Mouse (Mus musculus): ENCODE results near the gene Ccnb1. TPM values are rescaled to one million over a fixed set of nuclear protein-coding genes. Genes with fewer than 3 reads are reported as not detected.
"Not testable (repeated sequence)": the region's sequence is repeated elsewhere in the genome, so short reads cannot be mapped to it uniquely, and the experiment has no call there.

Ccnb1 gene
- polyA plus RNA-seq, 1 experiment, result 1.6 TPM

DNA sequence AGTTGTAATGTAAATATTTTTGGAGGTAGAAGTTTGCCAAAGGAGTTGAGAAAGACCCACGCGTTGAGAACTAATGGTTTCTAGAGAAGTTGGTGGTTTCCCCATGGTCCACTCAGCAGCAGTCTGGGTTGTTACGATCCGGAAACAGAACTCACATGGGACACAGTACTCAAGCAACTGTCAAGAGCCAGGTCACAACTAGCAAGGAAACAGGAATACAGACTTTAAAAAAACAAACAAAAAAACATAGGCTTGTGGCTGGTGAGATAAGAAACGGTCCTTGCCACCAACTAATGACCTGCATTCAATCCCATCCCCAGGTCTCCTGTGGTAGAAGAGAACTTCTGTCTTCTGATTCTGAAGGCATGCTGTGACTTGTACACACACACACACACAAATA is 35.6 kb downstream of the Ccnb1 start:
- Histone ChIP-seq H3K4me3 (replicated peaks) (no peak overlapping the region), H3K4me1 (ENCODE audit: control insufficient read depth) (peaks cover 76% of the 10 kb centered on the region), H3K9me3 (ENCODE audit: control insufficient read depth, low read length) (no peaks in the 10 kb centered on the region), H3K36me3 (ENCODE audit: control insufficient read depth) (no peaks in the 10 kb centered on the region), H3K27me3 (ENCODE audit: control insufficient read depth) (no peaks in the 10 kb centered on the region)
- TF ChIP-seq GATA1 (IDR thresholded peaks at IDR 0.05; ENCODE audit: low read length) (no peak), TAL1 (IDR thresholded peaks at IDR 0.05; ENCODE audit: low read length) (no peak)

DNA sequence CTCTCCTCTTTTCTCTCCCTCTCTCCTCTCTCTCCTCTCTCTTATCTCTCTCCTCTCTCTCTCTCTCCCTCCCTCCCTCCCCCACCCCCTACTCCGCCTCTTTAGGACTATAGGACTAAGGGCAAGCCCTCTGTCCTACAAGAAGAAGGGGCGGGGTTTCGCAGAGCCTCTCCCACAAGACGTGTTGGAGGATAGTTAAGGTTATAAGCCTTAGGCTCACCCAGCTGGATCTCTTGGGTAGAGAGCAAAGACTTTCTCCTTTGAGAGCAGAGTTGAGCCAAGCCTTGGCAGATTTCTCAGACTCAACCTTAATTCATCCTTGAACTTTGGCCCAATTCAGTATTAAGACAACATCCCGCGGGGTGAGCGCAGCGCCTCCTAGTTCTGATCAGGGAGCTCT is 37.7 kb downstream of the Ccnb1 start:
- peaks cover 84% of the 10 kb centered on the region for H3K4me1 ChIP-seq (ENCODE audit: control insufficient read depth)
- TF ChIP-seq GATA1 (IDR thresholded peaks at IDR 0.05; ENCODE audit: low read length) (no peak), TAL1 (IDR thresholded peaks at IDR 0.05; ENCODE audit: low read length) (no peak)
- H3K4me3 ChIP-seq (replicated peaks), result no peak overlapping the region
- no peaks in the 10 kb centered on the region for H3K27me3 ChIP-seq (ENCODE audit: control insufficient read depth)
- H3K9me3 ChIP-seq (ENCODE audit: control insufficient read depth, low read length), result no peaks in the 10 kb centered on the region
- no peaks in the 10 kb centered on the region for H3K36me3 ChIP-seq (ENCODE audit: control insufficient read depth)

DNA sequence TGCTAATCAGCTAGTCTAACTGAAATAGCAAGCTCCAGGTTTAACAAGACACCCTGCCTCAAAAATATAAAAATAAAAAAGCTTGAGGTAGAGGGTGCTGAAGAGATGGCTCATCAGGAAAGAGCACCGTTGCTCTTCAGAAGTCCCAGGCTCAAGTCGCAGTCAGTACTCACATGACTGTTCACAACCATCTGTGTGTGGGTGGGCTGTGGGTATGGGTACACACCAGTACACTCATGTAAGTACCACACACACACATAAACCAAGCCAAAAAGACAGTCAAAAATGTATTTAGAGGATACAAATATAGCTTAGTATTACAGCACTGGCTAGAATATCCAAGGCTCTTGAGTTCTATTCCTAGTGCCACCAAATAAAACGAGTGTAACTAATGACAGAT is 40.3 kb downstream of the Ccnb1 start:
- H3K27me3 ChIP-seq (ENCODE audit: control insufficient read depth), result no peaks in the 10 kb centered on the region
- H3K4me3 ChIP-seq (replicated peaks), result no peak overlapping the region
- peaks cover 83% of the 10 kb centered on the region for H3K4me1 ChIP-seq (ENCODE audit: control insufficient read depth)
- no peak for TF ChIP-seq GATA1 (IDR thresholded peaks at IDR 0.05; ENCODE audit: low read length)
- no peak for TF ChIP-seq TAL1 (IDR thresholded peaks at IDR 0.05; ENCODE audit: low read length)
- H3K36me3 ChIP-seq (ENCODE audit: control insufficient read depth), result peaks cover 9% of the 10 kb centered on the region
- H3K9me3 ChIP-seq (ENCODE audit: control insufficient read depth, low read length), result no peaks in the 10 kb centered on the region

DNA sequence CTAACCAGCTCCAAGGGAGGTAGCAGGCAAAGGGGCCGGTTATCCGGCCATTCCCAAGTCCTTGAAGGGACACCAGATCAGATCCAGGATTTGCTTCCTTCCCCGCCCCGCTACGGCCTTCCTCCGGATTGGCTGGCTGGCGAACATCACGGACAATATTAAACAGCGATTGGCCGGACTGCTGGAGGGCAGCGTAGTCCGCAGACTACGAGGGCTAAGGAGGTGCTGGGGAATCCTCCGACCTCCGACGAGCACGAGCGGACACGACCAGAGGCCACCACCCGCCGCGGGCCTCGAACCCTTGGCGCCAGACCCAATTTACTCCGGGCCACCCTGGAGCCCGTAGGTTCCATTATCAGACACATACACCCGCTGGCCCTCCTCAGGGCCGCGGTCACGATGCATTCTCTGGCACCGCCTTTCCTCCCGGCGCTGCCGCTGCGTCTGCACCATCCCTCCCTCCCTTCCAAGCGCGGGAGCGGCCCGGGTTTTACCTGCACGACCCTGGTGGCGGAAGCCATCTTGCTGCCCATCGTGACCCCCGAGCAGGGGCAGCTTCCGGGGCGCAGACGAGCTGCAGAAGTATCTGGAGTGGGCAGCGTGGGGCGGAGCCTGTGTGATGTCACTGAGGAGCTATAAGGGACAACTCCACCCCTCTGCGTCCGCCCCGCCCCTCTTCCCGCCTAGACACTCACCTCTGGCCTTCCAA is 42.2 kb downstream of the Ccnb1 start, which contains the start of gene Mrps36:
TSS of gene Mrps36 (minus strand) at position 624 of the 709 bp plus-strand sequence.
- TF ChIP-seq TAL1 (IDR thresholded peaks at IDR 0.05; ENCODE audit: low read length) (peak; percentile 47; the same call in 2 of the 3 replicates), GATA1 (IDR thresholded peaks at IDR 0.05; ENCODE audit: low read length) (no peak; the same call in 1 of the 2 replicates)
- H3K27me3 ChIP-seq (ENCODE audit: control insufficient read depth), result no peaks in the 10 kb centered on the region
- peaks cover 74% of the 10 kb centered on the region for H3K4me1 ChIP-seq (ENCODE audit: control insufficient read depth)
- no peaks in the 10 kb centered on the region for H3K9me3 ChIP-seq (ENCODE audit: control insufficient read depth, low read length)
- peaks cover 26% of the 10 kb centered on the region for H3K36me3 ChIP-seq (ENCODE audit: control insufficient read depth)
- peak within 1 kb of the TSS; percentile 96 for H3K4me3 ChIP-seq (replicated peaks)

DNA sequence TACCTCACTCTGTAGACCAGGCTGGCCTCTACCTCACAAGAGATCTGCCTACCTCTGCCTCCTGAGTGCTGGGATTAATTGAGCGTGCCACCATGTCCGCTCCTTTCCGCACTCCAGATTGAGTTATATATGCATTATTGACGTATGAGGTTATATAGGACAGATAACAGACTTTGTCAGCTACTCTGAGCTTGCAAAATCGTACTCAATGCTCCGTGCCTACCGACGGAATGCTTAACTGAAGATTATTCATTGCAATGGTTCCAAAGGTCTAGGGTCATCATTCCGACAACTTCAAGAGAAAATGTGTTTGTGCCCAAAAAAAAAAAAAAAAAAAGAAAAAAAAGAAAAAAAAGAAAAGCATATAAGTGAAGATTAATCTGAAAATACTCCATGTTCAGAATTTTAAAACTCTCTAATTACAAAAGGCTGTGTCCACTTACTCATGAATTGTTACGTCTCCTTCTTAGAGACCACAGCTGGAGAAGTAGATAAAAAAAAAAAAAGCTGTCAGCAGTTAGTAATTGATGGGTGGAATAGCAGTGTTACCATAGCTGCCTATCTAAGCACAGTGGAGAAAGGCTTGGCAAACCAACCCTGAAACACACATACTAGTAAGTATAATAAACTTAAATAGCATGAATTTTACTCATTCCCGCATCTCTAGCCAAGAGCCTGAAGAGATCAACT is 42.9 kb downstream of the Ccnb1 start:
- H3K27me3 ChIP-seq (ENCODE audit: control insufficient read depth), result no peaks in the 10 kb centered on the region
- H3K36me3 ChIP-seq (ENCODE audit: control insufficient read depth), result peaks cover 32% of the 10 kb centered on the region
- peaks cover 70% of the 10 kb centered on the region for H3K4me1 ChIP-seq (ENCODE audit: control insufficient read depth)
- H3K4me3 ChIP-seq (replicated peaks), result peak overlapping the region; percentile 96
- no peaks in the 10 kb centered on the region for H3K9me3 ChIP-seq (ENCODE audit: control insufficient read depth, low read length)
- TF ChIP-seq TAL1 (IDR thresholded peaks at IDR 0.05; ENCODE audit: low read length) (peak; percentile 47; the same call in 1 of the 3 replicates), GATA1 (IDR thresholded peaks at IDR 0.05; ENCODE audit: low read length) (no peak)

DNA sequence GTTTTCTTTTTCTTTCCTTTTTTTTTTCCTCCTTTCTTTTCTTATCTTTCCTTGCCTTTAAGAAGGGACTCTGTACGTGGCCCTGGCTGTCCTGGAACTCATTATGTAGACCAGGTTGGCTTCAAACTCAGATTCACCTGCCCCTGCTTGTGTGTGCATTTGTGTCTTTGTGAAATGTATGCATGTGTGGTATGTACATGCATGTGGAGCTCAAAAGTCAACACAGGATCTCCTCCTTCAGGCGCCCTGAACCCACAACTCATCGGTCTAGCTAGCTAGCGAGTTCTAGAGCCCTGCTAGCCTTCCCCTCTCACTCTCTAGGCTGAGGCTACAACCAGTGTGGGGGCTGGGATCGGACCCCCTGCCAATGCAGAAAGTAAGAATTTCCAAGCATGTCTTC is 43.5 kb downstream of the Ccnb1 start:
- no peaks in the 10 kb centered on the region for H3K9me3 ChIP-seq (ENCODE audit: control insufficient read depth, low read length)
- TF ChIP-seq GATA1 (IDR thresholded peaks at IDR 0.05; ENCODE audit: low read length) (no peak), TAL1 (IDR thresholded peaks at IDR 0.05; ENCODE audit: low read length) (no peak)
- peaks cover 68% of the 10 kb centered on the region for H3K4me1 ChIP-seq (ENCODE audit: control insufficient read depth)
- peaks cover 39% of the 10 kb centered on the region for H3K36me3 ChIP-seq (ENCODE audit: control insufficient read depth)
- peak overlapping the region; percentile 96 for H3K4me3 ChIP-seq (replicated peaks)
- H3K27me3 ChIP-seq (ENCODE audit: control insufficient read depth), result no peaks in the 10 kb centered on the region

DNA sequence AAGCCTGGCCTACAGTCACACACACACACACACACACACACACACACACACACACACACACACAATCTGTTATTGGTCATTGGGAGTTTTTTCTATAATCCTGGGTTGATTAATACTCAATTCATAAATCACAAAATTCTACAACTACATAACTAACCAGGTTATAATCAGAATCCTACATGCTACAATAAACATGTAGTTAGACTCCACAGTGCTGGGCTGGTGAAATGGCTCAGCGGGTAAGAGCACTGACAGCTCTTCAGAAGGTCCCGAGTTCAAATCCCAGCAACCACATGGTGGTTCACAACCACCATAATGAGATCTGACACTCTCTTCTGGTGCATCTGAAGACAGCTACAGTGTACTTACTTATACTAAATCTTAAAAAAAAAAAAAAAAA is 53.6 kb downstream of the Ccnb1 start:
- TF ChIP-seq GATA1 (IDR thresholded peaks at IDR 0.05; ENCODE audit: low read length) (no peak), TAL1 (IDR thresholded peaks at IDR 0.05; ENCODE audit: low read length) (no peak)
- no peaks in the 10 kb centered on the region for H3K9me3 ChIP-seq (ENCODE audit: control insufficient read depth, low read length)
- no peaks in the 10 kb centered on the region for H3K27me3 ChIP-seq (ENCODE audit: control insufficient read depth)
- H3K36me3 ChIP-seq (ENCODE audit: control insufficient read depth), result peaks cover 34% of the 10 kb centered on the region
- H3K4me3 ChIP-seq (replicated peaks), result no peak overlapping the region
- peaks cover 30% of the 10 kb centered on the region for H3K4me1 ChIP-seq (ENCODE audit: control insufficient read depth)

DNA sequence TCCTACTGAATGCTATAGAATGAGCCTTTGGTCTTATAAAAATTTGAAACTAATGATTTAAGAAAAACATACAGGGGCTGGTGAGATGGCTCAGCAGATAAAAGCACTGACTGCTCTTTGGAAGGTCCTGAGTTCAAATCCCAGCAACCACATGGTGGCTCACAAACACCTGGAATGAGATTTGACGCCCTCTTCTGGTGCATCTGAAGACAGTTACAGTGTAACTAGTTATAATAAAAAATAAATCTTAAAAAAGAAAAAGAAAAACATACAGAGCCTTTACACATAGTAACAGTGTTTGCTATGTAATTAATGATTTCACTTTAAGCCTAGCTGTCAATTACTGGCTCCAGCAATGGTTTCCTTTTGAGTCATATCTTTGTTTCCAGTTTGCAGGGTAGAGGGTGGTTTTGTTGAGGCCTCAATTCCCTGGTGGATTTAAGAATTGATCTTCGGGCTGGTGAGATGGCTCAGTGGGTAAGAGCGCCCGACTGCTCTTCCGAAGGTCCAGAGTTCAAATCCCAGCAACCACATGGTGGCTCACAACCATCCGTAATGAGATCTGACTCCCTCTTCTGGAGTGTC is 54.8 kb downstream of the Ccnb1 start:
- H3K4me3 ChIP-seq (replicated peaks); H3K9me3 ChIP-seq (ENCODE audit: control insufficient read depth, low read length); H3K27me3 ChIP-seq (ENCODE audit: control insufficient read depth): not testable (repeated sequence)
- Histone ChIP-seq H3K4me1 (ENCODE audit: control insufficient read depth) (peaks cover 31% of the 10 kb centered on the region), H3K36me3 (ENCODE audit: control insufficient read depth) (peaks cover 36% of the 10 kb centered on the region)

DNA sequence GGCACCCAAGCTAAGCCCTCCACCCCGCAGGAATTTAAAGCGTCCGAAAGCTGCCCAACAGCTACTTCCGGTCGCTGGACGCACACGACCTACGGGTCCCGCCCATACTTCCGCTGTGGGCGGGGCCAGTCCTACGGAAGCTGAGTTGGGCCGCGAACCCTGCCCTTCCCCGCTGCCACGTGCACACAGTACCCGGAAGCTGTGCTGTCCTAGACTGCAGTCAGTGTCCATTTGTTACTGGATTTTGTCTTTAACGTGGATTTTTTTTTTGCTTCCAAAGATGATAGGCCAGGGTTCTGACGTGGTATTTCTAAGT is 55.6 kb downstream of the Ccnb1 start, which contains the start of gene Cdk7:
TSS of gene Cdk7 (minus strand) at position 79 of the 316 bp plus-strand sequence.
- peak within 1 kb of the TSS; percentile 82 for H3K4me3 ChIP-seq (replicated peaks)
- peaks cover 35% of the 10 kb centered on the region for H3K36me3 ChIP-seq (ENCODE audit: control insufficient read depth)
- no peaks in the 10 kb centered on the region for H3K9me3 ChIP-seq (ENCODE audit: control insufficient read depth, low read length)
- TF ChIP-seq TAL1 (IDR thresholded peaks at IDR 0.05; ENCODE audit: low read length) (no peak), GATA1 (IDR thresholded peaks at IDR 0.05; ENCODE audit: low read length) (no peak)
- peaks cover 34% of the 10 kb centered on the region for H3K4me1 ChIP-seq (ENCODE audit: control insufficient read depth)
- H3K27me3 ChIP-seq (ENCODE audit: control insufficient read depth), result no peaks in the 10 kb centered on the region
